Comparison of ENCODE assay signal across 7 mouse cellular contexts in genomic region chr4:126977467-126977866, GRCm38 (mm10). TPM values are rescaled to one million over a fixed set of nuclear protein-coding genes. Genes with fewer than 3 reads are reported as not detected.
DNase-seq lines count a peak whose midpoint lies in the region; TF ChIP-seq lines count a peak whose summit lies in the region.

No protein-coding gene starts in this region.

- in situ Hi-C loops in ES-E14 (cut with MboI; ENCODE audit: low sequenced_read_pairs in 2 of 2, unreplicated experiment in 2 of 2): no loop called here

- DNase-seq in layer of hippocampus, adult 11-12 months (ENCODE audit: low spot score): peak; percentile 15
- DNase-seq in layer of hippocampus, adult 9-10 months (ENCODE audit: low spot score): no peak
- peak; percentile 68 for DNase-seq in ES-E14 (ENCODE audit: low read depth, low spot score)
- DNase-seq in adrenal gland, adult 2 months: peak; percentile 57
- DNase-seq in kidney, adult 8-10 months: peak; percentile 21 to 74
- peak; percentile 62 for DNase-seq in retina, postnatal 1 day
- no peak for DNase-seq in yolk sac, embryonic 10.5 days (ENCODE audit: low spot score)

- H3K27ac ChIP-seq in ES-E14 (ENCODE audit: insufficient read depth, low read depth, low read length, poor library complexity, severe bottlenecking): no peak overlapping the region

- H3K9ac ChIP-seq in ES-E14 (ENCODE audit: insufficient read depth, low read depth, low read length, poor library complexity, severe bottlenecking): no peak overlapping the region

- no peaks in the 10 kb centered on the region for H3K36me3 ChIP-seq in ES-E14 (ENCODE audit: control insufficient read depth, insufficient read depth, low read length, poor library complexity, severe bottlenecking)

- no peak overlapping the region for H3K4me3 ChIP-seq in ES-E14 (ENCODE audit: insufficient read depth in 1 of 2, low read depth in 1 of 2, low read length in 2 of 2, poor library complexity in 1 of 2, severe bottlenecking in 1 of 2)

- peaks cover 0 to 2% of the 10 kb centered on the region in 2 experiments; a peak in 1 of 4 replicates for H3K4me1 ChIP-seq in ES-E14 (ENCODE audit: control insufficient read depth in 2 of 2, insufficient read depth in 2 of 2, low read length in 2 of 2, poor library complexity in 1 of 2)

- H3K9me3 ChIP-seq in ES-E14 (ENCODE audit: control insufficient read depth, insufficient read depth, low read depth, low read length): no peaks in the 10 kb centered on the region

TF ChIP-seq in ES-E14, 5 proteins besides CTCF, POLR2A, EP300 and RAD21:
- TF ChIP-seq HCFC1 (IDR thresholded peaks at IDR 0.05; ENCODE audit: borderline replicate concordance, insufficient read depth, low read length) (no peak), ZC3H11A (IDR thresholded peaks at IDR 0.05; ENCODE audit: borderline replicate concordance, low read depth, low read length) (no peak), MAFK (IDR thresholded peaks at IDR 0.05; ENCODE audit: insufficient read depth, low read depth, low read length) (no peak), CHD2 (IDR thresholded peaks at IDR 0.05; ENCODE audit: low read depth, low read length) (no peak), ZNF384 (IDR thresholded peaks at IDR 0.05; ENCODE audit: low read depth, low read length) (no peak)

RNA-seq across cellular contexts. Expression of gene Zmym4, which starts 9.5 kb away (rescaled TPM):
- total RNA-seq in ES-E14 (2012; rRNA removed): 40.5 and 44.0 TPM in 2 replicates
- 10 to 100 TPM; 32.9 to 38.5 TPM for total RNA-seq in adrenal gland, adult 2 months (2021)
- 2.9 and 3.4 TPM in 2 replicates for polyA plus RNA-seq in adrenal gland, adult 2 months (2012; rRNA removed)

RNA-seq across cellular contexts. Expression of gene Sfpq, which starts 43.7 kb away (rescaled TPM):
- total RNA-seq in ES-E14 (2012; rRNA removed): 337 and 384 TPM in 2 replicates
- total RNA-seq in adrenal gland, adult 2 months (2021): 100 to 1,000 TPM; 122 to 268 TPM
- 67.9 and 79.2 TPM in 2 replicates for polyA plus RNA-seq in adrenal gland, adult 2 months (2012; rRNA removed)

Comparison
In these comparisons a context has a peak if more than half of its experiments do, and no peak if none do; other contexts are left out.
1. DNase-seq: peak in layer of hippocampus, adult 11-12 months (single experiment), ES-E14 (single experiment), adrenal gland, adult 2 months (single experiment), kidney, adult 8-10 months (2 of 2) and retina, postnatal 1 day (single experiment); none in layer of hippocampus, adult 9-10 months (single experiment) and yolk sac, embryonic 10.5 days (single experiment).